Mouse (Mus musculus) limb, embryonic 14.5 days (tissue): Measurements from ENCODE around the gene Sec61a1. TPM values are rescaled to one million over a fixed set of nuclear protein-coding genes. Genes with fewer than 3 reads are reported as not detected.

Source experiments
- ATAC-seq: fragments of 200-750 bp; cut with Nextera tagmentation; 2 replicates; pipeline ENCODE4 v1.8.0; 2017; ENCODE audit warnings: low read depth, moderate number of reproducible peaks, moderate TSS enrichment; ENCODE audit not compliant: low FRiP score
- DNase-seq: peaks from one replicate; pipeline ENCODE4 v3.0.0-alpha.2; 2015; ENCODE audit warnings: low spot score
- H3K27ac ChIP-seq: fragments of 300-500 bp; sonication (generic); replicated peaks from 2 replicates; pipeline ENCODE4 v1.5.1; 2014; ENCODE audit warnings: low read depth, mild to moderate bottlenecking, low read length, moderate library complexity, mixed read lengths
- H3K27me3 ChIP-seq: fragments of 300-500 bp; sonication (generic); 2 replicates; pipeline ENCODE4 v1.6.1; 2014; ENCODE audit warnings: low read length, mixed read lengths; ENCODE audit not compliant: control insufficient read depth, insufficient read depth
- H3K36me3 ChIP-seq: fragments of 300-500 bp; sonication (generic); 2 replicates; pipeline ENCODE4 v1.6.1; 2014; ENCODE audit warnings: mild to moderate bottlenecking, low read length, moderate library complexity, mixed read lengths; ENCODE audit not compliant: control insufficient read depth, insufficient read depth
- H3K4me1 ChIP-seq: fragments of 300-500 bp; sonication (generic); 2 replicates; pipeline ENCODE4 v1.6.1; 2014; ENCODE audit warnings: antibody characterized with exemption, low read length, mixed read lengths; ENCODE audit not compliant: control insufficient read depth, insufficient read depth
- H3K4me2 ChIP-seq: fragments of 300-500 bp; sonication (generic); replicated peaks from 2 replicates; pipeline ENCODE4 v1.6.1; 2014; ENCODE audit warnings: low read depth, mild to moderate bottlenecking, low read length, moderate library complexity; ENCODE audit not compliant: severe bottlenecking
- H3K4me3 ChIP-seq: fragments of 300-500 bp; sonication (generic); replicated peaks from 2 replicates; pipeline ENCODE4 v1.5.1; 2014; ENCODE audit warnings: low read length
- H3K9ac ChIP-seq: fragments of 300-500 bp; sonication (generic); 2 replicates; pipeline ENCODE4 v1.6.1; 2014; ENCODE audit warnings: mild to moderate bottlenecking, low read depth, low read length, moderate library complexity; ENCODE audit not compliant: severe bottlenecking
- H3K9me3 ChIP-seq: fragments of 300-500 bp; sonication (generic); 2 replicates; pipeline ENCODE4 v1.6.1; 2016; ENCODE audit warnings: low read length; ENCODE audit not compliant: control insufficient read depth
- POLR2A ChIP-seq: fragments of 200-500 bp; IDR thresholded peaks from 2 replicates; pipeline ENCODE4 v1.8.0; 2012; ENCODE audit warnings: inconsistent platforms, mild to moderate bottlenecking, moderate library complexity, borderline replicate concordance; ENCODE audit not compliant: insufficient read depth, insufficient read length; ENCODE audit errors: extremely low read depth
- WGBS: fragments of 180-500 bp; shearing (Covaris S2); extraction: QIAGEN DNeasy Blood & Tissue Kit; methylation state at CpG from one replicate; pipeline ENCODE4 v1.1.7; 2014; 5-methylcytosine and 5-hydroxymethylcytosine counted together
- polyA plus RNA-seq, 2 experiments: library from polyadenylated mRNA; depleted of rRNA in 1 of 2; stranded (reverse) in 1 of 2; unstranded in 1 of 2; fragments of >200 nt; fragmentation: Nextera tagmentation in 1 of 2; extraction: Ambion mirVana in 1 of 2; gene quantifications; 2 replicates each; pipeline versions ENCODE4 v1.2.1 to v1.2.3; 2012 to 2014

Sec61a1 gene
- polyA plus RNA-seq, 2 experiments: 254 to 273 TPM

DNA sequence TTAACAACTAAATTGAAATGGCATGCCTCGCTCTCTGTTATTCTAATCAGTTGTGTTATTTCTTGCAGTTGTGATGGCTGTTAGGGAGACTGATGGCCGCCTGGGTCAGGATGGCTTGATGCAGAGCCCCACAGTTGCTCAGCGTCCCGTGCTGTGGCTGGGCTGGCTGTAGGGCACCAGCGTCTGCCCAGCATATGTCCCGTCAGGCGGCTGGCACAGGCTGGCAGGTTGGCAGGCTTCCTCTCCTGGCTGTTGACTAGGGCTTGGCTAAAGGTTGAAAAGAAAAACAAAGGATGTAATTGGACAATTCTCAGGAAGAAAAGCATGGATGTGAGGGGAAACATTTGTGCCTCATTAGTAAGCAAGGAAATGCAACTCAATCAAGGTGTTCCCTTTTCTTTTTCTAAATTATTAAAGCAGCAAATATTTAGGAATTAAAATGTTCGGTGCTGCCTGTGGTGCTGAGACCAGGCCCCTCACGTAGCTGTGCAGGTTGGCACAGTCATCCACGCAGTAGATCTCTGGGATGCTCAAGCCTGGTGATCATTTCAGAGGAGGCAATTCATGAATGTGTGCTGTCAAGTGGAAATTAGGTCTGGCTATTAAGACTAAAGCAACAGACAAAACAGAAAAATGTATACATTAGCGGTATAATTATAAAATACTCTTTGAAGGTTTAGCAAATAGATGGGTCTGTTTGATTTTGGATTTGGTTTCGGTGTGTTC, 27.9 kb downstream of the Sec61a1 start:
- Histone ChIP-seq H3K27me3 (no peaks in the 10 kb centered on the region), H3K36me3 (peaks cover 65% of the 10 kb centered on the region), H3K4me3 (no peak overlapping the region), H3K4me1 (no peaks in the 10 kb centered on the region), H3K9ac (no peak overlapping the region), H3K4me2 (no peak overlapping the region), H3K27ac (no peak overlapping the region), H3K9me3 (no peaks in the 10 kb centered on the region)
- DNase-seq (no peak), ATAC-seq (no peak)
- WGBS: 91% methylated on average over 12 of the region's 12 CpGs
- TF ChIP-seq POLR2A: no peak

DNA sequence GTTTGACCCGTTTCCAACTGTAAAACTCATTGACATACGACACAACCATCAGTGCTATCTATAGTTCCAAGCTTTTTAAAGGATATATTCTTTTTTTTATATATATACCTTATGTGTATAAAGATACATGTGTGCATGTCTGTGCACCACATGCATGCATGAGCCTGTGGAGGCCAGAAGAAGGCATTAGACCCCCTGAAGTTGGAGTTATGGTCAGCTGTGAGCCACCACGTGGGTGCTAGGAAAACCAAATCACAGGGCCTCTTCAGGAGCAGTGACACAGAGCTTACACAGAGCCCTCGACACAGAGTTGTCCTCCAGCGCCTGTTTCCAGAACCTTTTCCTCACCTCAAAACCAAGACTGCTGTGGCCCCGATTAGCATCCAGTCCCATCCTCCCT, 28.9 kb downstream of the Sec61a1 start:
- Histone ChIP-seq H3K4me3 (no peak overlapping the region), H3K4me1 (no peaks in the 10 kb centered on the region), H3K9ac (no peak overlapping the region), H3K4me2 (no peak overlapping the region), H3K36me3 (peaks cover 69% of the 10 kb centered on the region), H3K27me3 (no peaks in the 10 kb centered on the region), H3K27ac (no peak overlapping the region), H3K9me3 (no peaks in the 10 kb centered on the region)
- no peak for TF ChIP-seq POLR2A
- DNase-seq: no peak
- no peak for ATAC-seq
- 86% methylated on average over 6 of the region's 6 CpGs for WGBS

GRCm38 (mm10) chr6:88489026-88489425, 29.7 kb downstream of the Sec61a1 start:
- Histone ChIP-seq H3K4me1 (no peaks in the 10 kb centered on the region), H3K4me3 (no peak overlapping the region), H3K4me2 (no peak overlapping the region), H3K36me3 (peaks cover 75% of the 10 kb centered on the region), H3K27ac (no peak overlapping the region), H3K27me3 (no peaks in the 10 kb centered on the region), H3K9me3 (no peaks in the 10 kb centered on the region), H3K9ac (no peak overlapping the region)
- no peak for DNase-seq
- TF ChIP-seq POLR2A: no peak
- ATAC-seq: no peak
- 95% methylated on average over 7 of the region's 7 CpGs for WGBS

DNA sequence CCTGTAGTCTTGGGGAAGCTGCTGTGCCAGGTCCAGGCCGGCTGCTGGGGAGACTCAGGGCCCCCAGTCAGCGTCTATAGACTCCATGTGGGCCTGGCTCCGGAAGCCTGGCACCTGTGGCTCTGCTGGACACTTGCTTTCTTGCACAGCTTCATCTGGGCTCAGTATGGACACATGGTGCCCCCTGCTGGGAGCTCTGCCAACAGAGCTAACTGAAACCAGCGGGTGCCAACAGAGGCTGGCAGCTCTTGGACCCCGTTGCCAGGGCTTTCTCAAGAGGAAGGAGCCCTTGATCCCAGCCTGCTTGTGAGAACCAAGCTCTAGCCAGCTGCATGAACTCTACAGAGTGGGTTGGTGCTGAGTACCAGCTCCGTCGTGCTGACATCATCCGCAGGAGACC, 31.8 kb downstream of the Sec61a1 start:
- ATAC-seq: no peak
- peaks cover 76% of the 10 kb centered on the region for H3K36me3 ChIP-seq
- no peaks in the 10 kb centered on the region for H3K4me1 ChIP-seq
- H3K27me3 ChIP-seq: no peaks in the 10 kb centered on the region
- WGBS: 92% methylated on average over 8 of the region's 8 CpGs
- H3K9ac ChIP-seq: no peak overlapping the region
- no peak overlapping the region for H3K4me2 ChIP-seq
- no peak overlapping the region for H3K4me3 ChIP-seq
- TF ChIP-seq POLR2A: no peak
- DNase-seq: peak; percentile 10
- no peaks in the 10 kb centered on the region for H3K9me3 ChIP-seq
- H3K27ac ChIP-seq: no peak overlapping the region

GRCm38 (mm10) chr6:88485378-88485777, 33.3 kb downstream of the Sec61a1 start:
- H3K4me3 ChIP-seq: no peak overlapping the region
- no peak for TF ChIP-seq POLR2A
- peaks cover 76% of the 10 kb centered on the region for H3K36me3 ChIP-seq
- DNase-seq (no peak), ATAC-seq (no peak)
- no peaks in the 10 kb centered on the region for H3K27me3 ChIP-seq
- no peaks in the 10 kb centered on the region for H3K4me1 ChIP-seq
- no peak overlapping the region for H3K27ac ChIP-seq
- H3K4me2 ChIP-seq: no peak overlapping the region
- 91% methylated on average over 6 of the region's 6 CpGs for WGBS
- no peak overlapping the region for H3K9ac ChIP-seq
- H3K9me3 ChIP-seq: no peaks in the 10 kb centered on the region
